Mouse (Mus musculus): ENCODE results near the gene Gnat3.

Gene Gnat3

DNA sequence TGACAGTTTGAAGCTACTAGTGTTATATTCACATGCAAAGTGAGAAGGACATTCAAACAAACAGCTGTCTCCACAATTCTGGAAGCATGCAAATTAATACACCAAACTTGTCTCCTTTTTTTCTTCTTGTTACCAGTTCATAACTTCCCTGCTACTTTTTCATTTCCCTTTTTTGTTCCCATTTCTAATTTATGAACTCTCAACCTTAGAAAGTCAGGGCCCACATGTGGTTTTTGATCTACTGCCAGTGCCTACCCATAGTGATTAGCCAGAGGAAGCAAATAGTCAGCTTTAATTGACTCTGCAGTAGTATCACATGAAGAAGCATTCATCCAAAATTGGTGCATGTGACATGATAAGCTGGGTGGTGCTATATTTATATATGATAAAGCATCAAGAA is 44.7 kb downstream of the Gnat3 start:
- DNase-seq: peak; percentile 89

DNA sequence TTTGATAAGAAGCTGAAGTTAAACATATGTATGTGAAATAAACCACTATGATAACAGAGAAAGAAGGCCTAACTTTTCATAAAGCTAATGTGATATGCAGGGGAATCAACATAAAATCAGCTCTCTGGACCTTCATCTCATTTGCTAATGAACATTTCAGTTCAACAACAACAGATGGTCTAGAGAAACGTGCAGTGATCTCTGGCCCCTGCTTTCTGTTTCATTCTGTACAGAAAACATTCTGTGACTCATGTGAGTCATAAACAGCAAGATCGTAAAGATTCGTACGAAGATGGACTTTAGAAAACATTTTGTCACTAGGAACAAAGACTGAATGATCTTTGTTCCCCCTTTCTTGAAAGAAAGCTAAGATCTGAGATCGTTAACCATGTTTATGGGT is 48.0 kb downstream of the Gnat3 start:
- no peak for DNase-seq

DNA sequence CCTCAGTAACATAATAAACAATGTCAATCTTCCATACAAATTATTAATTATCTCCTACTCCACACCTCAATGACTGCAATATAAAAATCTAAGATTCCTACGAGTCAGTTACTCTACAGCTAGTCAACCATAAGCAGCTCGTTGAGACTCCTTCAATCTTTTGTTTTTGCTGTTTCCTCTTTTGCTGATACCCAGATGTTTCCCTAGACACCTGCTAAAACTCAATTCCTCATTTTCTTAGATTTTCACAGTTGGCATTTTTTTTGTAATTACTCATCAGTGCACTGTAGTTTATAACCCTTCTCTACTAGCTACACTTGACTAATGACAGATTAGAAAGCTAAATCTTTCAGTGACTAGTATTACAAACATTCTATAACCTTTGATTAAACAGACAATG is 50.8 kb downstream of the Gnat3 start:
- DNase-seq: no peak

DNA sequence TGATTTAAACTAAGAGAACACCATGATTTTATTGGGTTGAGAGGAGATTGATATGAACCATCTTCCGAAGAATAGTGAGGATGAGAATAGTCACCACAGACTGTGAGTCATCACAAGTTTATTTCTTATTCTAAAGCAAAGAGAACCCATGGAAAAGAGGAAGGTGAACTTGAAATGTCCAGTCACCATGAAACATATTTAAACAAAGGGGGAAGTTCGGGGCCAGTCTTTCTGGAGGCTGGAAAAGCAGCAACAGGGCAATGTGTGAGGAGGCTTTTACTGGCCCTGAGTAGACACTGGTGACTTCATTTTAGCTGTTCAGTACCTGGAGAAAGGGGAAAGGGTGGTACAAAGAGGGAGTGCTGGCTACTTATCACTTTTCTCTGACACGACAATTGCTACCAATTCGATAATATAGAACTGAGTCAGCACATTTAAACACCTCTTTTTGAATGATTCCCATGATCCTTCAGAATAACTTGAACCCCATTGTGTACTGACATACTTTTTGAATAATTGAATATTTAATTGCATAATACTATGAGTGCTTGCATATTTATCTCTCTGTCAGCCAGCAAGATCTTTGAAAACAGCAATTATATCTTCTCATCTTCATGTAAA is 52.0 kb downstream of the Gnat3 start:
- DNase-seq: peak; percentile 91

DNA sequence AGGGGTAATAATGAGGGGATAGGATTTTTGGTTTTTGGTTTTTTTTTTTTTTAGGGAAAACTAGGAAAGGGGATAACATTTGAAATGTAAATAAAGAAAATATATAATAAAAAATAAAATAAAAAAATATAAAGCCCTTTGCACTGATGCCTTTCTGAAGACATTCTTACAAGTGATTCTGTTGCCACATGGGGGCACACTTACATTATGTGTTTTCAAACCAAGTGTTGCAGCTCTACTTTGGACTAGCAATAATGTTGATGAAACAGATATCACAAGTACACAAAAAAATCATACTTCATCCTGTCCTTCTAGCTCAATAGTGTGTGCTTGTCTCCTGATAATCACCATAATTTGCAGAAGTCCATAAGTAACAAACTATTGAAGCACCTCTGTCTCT is 61.0 kb downstream of the Gnat3 start:
- DNase-seq: no peak

DNA sequence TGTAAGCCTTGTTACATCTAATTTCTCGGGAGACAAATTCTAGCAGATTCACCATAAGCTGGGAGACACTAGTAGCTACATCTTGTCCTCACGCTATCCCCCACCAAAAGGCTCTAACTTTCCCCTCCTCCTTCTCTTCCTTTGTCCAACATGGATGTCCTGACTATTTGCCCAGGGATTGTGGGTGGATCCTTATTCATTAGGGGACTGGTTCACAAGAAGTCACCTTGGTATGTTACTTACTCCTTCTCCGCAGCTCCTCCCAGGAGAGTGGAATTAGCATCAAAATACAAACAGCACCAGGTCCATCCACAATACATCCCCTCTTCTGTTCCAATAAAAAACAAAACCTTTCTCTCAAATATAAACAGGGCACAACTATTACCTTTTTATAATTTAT is 65.2 kb downstream of the Gnat3 start:
- no peak for DNase-seq

DNA sequence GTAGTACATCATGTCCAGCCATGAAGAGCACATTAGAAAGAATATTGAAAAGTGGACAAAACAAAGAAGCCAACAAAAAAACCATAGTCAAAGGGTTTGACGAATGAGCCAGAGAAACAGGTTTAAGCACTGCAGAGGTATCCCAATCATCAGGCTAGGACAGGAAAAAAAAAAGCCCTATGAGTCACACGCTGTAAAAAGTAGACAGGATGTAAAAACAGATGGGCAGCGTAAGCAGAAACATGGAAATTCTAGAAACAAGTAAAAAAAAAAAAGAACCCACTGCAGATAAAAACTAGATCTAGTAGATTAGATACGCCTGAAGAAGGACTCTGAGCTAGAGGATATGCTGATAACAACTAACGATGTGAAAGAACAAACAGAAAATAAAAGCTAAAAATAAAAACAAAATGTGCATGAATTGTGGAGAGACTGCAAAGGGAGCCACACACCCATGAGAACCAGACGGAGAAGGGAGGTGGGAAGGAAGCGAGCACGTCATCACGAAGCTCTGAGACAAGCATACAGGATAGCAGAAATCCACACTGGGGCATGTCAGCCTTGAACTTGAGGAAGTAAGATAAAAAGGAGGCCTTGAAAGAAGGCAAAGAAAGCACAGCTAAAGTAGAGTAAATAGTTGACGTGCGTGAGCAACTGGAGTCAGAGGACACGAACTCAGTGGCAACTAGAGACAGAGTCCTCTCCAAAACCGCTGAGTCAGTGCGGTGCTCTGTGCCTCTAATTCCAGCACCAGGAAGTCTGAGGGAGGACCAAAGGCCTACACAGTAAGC is 73.7 kb downstream of the Gnat3 start:
- DNase-seq: peak; percentile 95

DNA sequence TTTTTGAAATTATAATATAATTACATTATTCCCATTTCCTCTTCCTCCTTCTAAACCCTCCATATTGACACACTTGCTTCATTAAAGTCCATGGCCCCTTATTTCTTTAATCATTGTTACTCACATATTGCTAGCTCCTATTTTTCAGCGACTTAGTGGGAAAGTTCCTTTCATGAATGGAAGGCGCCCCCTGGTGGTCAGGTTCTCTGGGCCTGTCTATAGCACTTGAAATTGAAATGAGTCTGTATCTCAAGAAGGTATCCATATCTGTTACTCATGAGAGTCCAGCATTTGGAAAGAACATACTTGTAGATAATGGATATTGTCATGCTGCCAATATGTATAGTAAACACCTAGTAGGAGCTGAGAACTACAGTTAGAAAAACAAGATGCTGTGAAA is 80.7 kb downstream of the Gnat3 start:
- no peak for DNase-seq

DNA sequence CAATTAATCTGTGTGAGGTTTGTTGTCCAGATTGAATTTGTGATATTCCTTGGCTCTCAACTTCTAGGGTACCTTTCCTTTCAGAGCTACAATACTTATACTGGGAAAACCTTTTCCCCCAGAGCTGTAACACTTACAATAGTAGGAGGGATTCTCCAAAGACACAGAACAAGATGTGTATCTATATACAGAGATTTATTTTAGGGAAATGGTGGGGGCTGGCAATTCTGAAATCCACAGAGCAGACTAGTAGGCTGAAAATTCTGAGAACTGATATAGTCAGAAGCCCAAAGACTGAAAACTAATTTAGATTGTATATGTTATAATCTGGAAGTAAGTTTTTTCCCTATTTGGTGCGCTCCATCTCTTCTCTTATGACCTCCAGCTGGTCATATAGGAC is 86.5 kb downstream of the Gnat3 start:
- no peak for DNase-seq

DNA sequence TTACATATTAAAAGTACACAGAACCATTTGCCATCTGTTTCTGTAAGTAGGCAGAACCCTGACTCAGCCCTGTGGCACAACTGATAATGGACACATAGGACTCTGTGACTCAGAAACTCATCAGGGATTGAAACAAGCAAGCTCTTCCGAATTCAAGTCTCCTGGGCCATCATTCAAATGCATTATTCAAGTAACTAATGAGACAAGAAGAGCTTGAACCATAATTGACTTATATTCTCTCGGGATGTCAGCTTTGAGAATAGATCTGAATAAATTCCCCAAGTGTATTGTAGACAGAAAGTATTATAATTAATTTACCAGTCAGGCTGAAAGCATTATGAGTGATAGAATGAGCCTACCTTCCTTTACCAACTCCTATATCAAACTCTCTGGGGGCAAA is 93.0 kb downstream of the Gnat3 start:
- DNase-seq: no peak
